Mouse (Mus musculus): Measurements from ENCODE around the gene Qrich2. TPM values are rescaled to one million over a fixed set of nuclear protein-coding genes. Genes with fewer than 3 reads are reported as not detected.

Gene Qrich2
- polyA plus RNA-seq, 1 experiment = 1.3 TPM

GRCm38 (mm10) chr11:116396934-116397330, 69.1 kb downstream of the Qrich2 start:
- no peak overlapping the region for H3K9ac ChIP-seq (ENCODE audit: low read depth, poor library complexity, severe bottlenecking)
- TF ChIP-seq EP300 (IDR thresholded peaks at IDR 0.05; ENCODE audit: insufficient read depth, low read depth, low read length) = no peak
- TF ChIP-seq CTCF (IDR thresholded peaks at IDR 0.05; ENCODE audit: low read depth, low read length) = no peak
- no peak for TF ChIP-seq POLR2A (IDR thresholded peaks at IDR 0.05; ENCODE audit: insufficient read depth, low read length)
- no peak overlapping the region for H3K27ac ChIP-seq (ENCODE audit: insufficient read depth, low read length)
- H3K4me3 ChIP-seq (ENCODE audit: low read depth, low read length) = no peak overlapping the region
- no peaks in the 10 kb centered on the region for H3K36me3 ChIP-seq (ENCODE audit: control insufficient read depth, insufficient read depth, low read length, poor library complexity, severe bottlenecking)
- no peaks in the 10 kb centered on the region for H3K4me1 ChIP-seq (ENCODE audit: control insufficient read depth, insufficient read depth, low read length)
- H3K27me3 ChIP-seq (ENCODE audit: control insufficient read depth, insufficient read depth, low read length, poor library complexity, severe bottlenecking) = no peaks in the 10 kb centered on the region
- no peaks in the 10 kb centered on the region for H3K9me3 ChIP-seq (replicated peaks; ENCODE audit: control insufficient read depth, insufficient read depth, low read length, poor library complexity, severe bottlenecking)

DNA sequence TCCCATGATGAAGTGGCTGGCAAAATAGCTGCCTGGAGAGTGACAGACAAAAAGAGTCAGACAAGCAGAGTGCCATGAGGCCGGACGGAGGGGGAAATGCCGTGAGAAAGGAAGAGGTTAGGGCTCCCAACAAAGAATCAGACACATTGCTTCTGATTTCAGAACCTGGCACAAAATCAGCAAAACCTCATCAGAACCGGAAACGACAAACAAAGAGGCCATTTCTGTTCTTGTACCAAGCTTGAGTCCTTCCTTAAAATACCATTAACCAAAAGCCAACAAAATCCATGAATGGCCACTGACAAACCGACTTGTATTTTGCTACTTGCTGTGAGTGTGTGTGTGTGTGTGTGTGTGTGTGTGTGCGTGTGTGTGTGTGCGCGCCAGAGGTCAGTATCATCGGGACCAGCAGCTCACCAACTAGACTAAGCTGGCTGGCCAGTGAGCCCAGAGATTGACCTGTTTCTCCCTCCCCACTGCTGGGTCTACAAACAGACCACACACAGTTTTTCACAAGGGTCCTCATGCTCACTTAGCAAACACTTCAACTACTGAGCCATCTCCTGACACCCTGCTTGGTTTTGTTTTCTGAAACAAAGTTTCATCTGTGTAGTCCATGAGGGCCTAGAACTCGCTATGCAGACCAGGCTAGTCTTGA, 69.6 kb downstream of the Qrich2 start:
- H3K27ac ChIP-seq (ENCODE audit: insufficient read depth, low read length) = no peak overlapping the region
- no peak overlapping the region for H3K4me3 ChIP-seq (ENCODE audit: low read depth, low read length)

DNA sequence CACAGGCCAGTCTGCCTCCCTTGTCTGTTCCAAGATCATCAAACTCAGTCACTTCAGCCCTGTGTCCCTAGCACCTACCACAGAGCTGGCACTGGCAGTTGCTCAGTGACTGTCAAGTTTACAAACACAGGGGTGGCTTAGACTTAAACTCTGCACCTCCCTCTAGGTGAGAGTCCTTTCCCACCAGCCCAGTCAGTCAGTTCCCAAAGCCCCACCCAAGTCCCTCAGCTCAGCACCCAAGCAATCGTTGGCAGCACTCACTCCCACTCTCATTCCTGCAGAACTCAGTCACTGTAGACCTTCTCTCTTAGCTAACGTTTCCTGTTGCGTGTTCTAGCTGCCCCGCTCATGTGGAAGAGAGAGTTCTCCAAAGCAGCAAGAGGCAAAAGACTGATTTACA, 71.3 kb downstream of the Qrich2 start:
- H3K9ac ChIP-seq (ENCODE audit: low read depth, poor library complexity, severe bottlenecking) = no peak overlapping the region
- TF ChIP-seq POLR2A (IDR thresholded peaks at IDR 0.05; ENCODE audit: insufficient read depth, low read length) (no peak), CTCF (IDR thresholded peaks at IDR 0.05; ENCODE audit: low read depth, low read length) (no peak), EP300 (IDR thresholded peaks at IDR 0.05; ENCODE audit: insufficient read depth, low read depth, low read length) (no peak)
- no peaks in the 10 kb centered on the region for H3K4me1 ChIP-seq (ENCODE audit: control insufficient read depth, insufficient read depth, low read length)

More for the DNA sequence above, 69.6 kb downstream of the Qrich2 start:
- H3K4me1 ChIP-seq (ENCODE audit: control insufficient read depth, insufficient read depth, low read length) = no peaks in the 10 kb centered on the region
- no peaks in the 10 kb centered on the region for H3K27me3 ChIP-seq (ENCODE audit: control insufficient read depth, insufficient read depth, low read length, poor library complexity, severe bottlenecking)
- H3K9ac ChIP-seq (ENCODE audit: low read depth, poor library complexity, severe bottlenecking) = no peak overlapping the region
- TF ChIP-seq POLR2A (IDR thresholded peaks at IDR 0.05; ENCODE audit: insufficient read depth, low read length) (no peak), EP300 (IDR thresholded peaks at IDR 0.05; ENCODE audit: insufficient read depth, low read depth, low read length) (no peak), CTCF (IDR thresholded peaks at IDR 0.05; ENCODE audit: low read depth, low read length) (no peak)
- H3K36me3 ChIP-seq (ENCODE audit: control insufficient read depth, insufficient read depth, low read length, poor library complexity, severe bottlenecking) = no peaks in the 10 kb centered on the region
- no peaks in the 10 kb centered on the region for H3K9me3 ChIP-seq (replicated peaks; ENCODE audit: control insufficient read depth, insufficient read depth, low read length, poor library complexity, severe bottlenecking)

More for the DNA sequence above, 71.3 kb downstream of the Qrich2 start:
- Histone ChIP-seq H3K36me3 (ENCODE audit: control insufficient read depth, insufficient read depth, low read length, poor library complexity, severe bottlenecking) (no peaks in the 10 kb centered on the region), H3K9me3 (replicated peaks; ENCODE audit: control insufficient read depth, insufficient read depth, low read length, poor library complexity, severe bottlenecking) (no peaks in the 10 kb centered on the region), H3K27ac (ENCODE audit: insufficient read depth, low read length) (no peak overlapping the region), H3K27me3 (ENCODE audit: control insufficient read depth, insufficient read depth, low read length, poor library complexity, severe bottlenecking) (no peaks in the 10 kb centered on the region), H3K4me3 (ENCODE audit: low read depth, low read length) (no peak overlapping the region)

Other genes starting within 250 kb of the Qrich2 start
- 2.6 and 3.1 TPM in 2 replicates for gene Evpl, start 228.2 kb downstream of the Qrich2 start, polyA plus RNA-seq (2011; ENCODE audit: insufficient read depth, insufficient read length, low read depth, missing spikeins)
- gene Srp68, start 192.0 kb downstream of the Qrich2 start, polyA plus RNA-seq (2011; ENCODE audit: insufficient read depth, insufficient read length, low read depth, missing spikeins) = 101 and 107 TPM in 2 replicates
- gene Galr2, start 185.3 kb downstream of the Qrich2 start, polyA plus RNA-seq (2011; ENCODE audit: insufficient read depth, insufficient read length, low read depth, missing spikeins) = 0.35 and 0.61 TPM in 2 replicates
- 93.3 and 95.2 TPM in 2 replicates for gene Exoc7, start 159.0 kb downstream of the Qrich2 start, polyA plus RNA-seq (2011; ENCODE audit: insufficient read depth, insufficient read length, low read depth, missing spikeins)
- 11.7 and 12.3 TPM in 2 replicates for gene Foxj1, start 130.8 kb downstream of the Qrich2 start, polyA plus RNA-seq (2011; ENCODE audit: insufficient read depth, insufficient read length, low read depth, missing spikeins)
- gene Rnf157, start 53.2 kb downstream of the Qrich2 start, polyA plus RNA-seq (2011; ENCODE audit: insufficient read depth, insufficient read length, low read depth, missing spikeins) = 23.1 and 31.8 TPM in 2 replicates
- 443 and 531 TPM in 2 replicates for gene Ubald2, start 32.1 kb downstream of the Qrich2 start, polyA plus RNA-seq (2011; ENCODE audit: insufficient read depth, insufficient read length, low read depth, missing spikeins)
- 116 and 120 TPM in 2 replicates for gene Prpsap1, start 28.0 kb upstream of the Qrich2 start, polyA plus RNA-seq (2011; ENCODE audit: insufficient read depth, insufficient read length, low read depth, missing spikeins)
- gene Sphk1, start 64.7 kb upstream of the Qrich2 start, polyA plus RNA-seq (2011; ENCODE audit: insufficient read depth, insufficient read length, low read depth, missing spikeins) = 0.64 and 0.88 TPM in 2 replicates
- 36.1 and 43.6 TPM in 2 replicates for gene Ube2o, start 115.2 kb upstream of the Qrich2 start, polyA plus RNA-seq (2011; ENCODE audit: insufficient read depth, insufficient read length, low read depth, missing spikeins)
- gene Aanat, start 120.2 kb upstream of the Qrich2 start, polyA plus RNA-seq (2011; ENCODE audit: insufficient read depth, insufficient read length, low read depth, missing spikeins) = not detected in 2 replicates
- 36.5 and 39.1 TPM in 2 replicates for gene Rhbdf2, start 160.8 kb upstream of the Qrich2 start, polyA plus RNA-seq (2011; ENCODE audit: insufficient read depth, insufficient read length, low read depth, missing spikeins)
- gene Prcd, start 187.3 kb upstream of the Qrich2 start, polyA plus RNA-seq (2011; ENCODE audit: insufficient read depth, insufficient read length, low read depth, missing spikeins) = not detected in 2 replicates
- gene Cygb, start 188.1 kb upstream of the Qrich2 start, polyA plus RNA-seq (2011; ENCODE audit: insufficient read depth, insufficient read length, low read depth, missing spikeins) = not detected in 2 replicates

Data from ES-Bruce4 (cell line).